Mouse (Mus musculus) kidney, adult 2 months (tissue): ENCODE results near the gene Metap2.

ENCODE experiments used
- CTCF ChIP-seq: fragments of 200-500 bp; conservative IDR thresholded peaks from 2 replicates; pipeline ENCODE4 v1.5.1; 2011; ENCODE audit warnings: low read depth, mild to moderate bottlenecking, control low read depth, low read length, moderate library complexity, mixed read lengths; ENCODE audit not compliant: insufficient read depth, insufficient read length
- POLR2A ChIP-seq: fragments of 200-500 bp; IDR thresholded peaks from one replicate; pipeline ENCODE4 v1.6.1; 2011; ENCODE audit warnings: low read depth, low read length, control low read depth

DNA sequence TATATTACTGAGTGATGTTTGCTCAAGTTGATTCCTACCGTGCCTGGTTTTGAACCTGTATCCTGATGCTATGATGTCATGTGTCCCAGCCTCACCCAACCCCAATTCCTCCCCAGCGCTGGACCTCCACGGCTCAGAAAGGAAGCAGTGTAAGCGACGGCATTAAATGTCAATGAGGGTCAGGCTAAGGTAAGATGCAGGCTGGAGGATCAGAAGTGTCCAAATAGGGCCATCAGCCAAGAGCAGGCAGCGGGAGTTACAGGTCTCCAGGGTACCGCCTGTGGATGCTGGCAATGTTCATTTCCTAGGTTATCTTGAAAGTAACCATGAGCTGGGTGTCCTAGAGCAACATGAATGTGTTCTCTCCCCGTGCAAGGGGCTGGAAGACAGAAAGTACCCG is 34.5 kb upstream of the Metap2 start:
- no peak for TF ChIP-seq CTCF
- no peak for TF ChIP-seq POLR2A
